Mouse (Mus musculus) MEL (cell line): ENCODE data around the gene Clpsl2. TPM values are rescaled to one million over a fixed set of nuclear protein-coding genes. Genes with fewer than 3 reads are reported as not detected.

Experiments used
- DNase-seq: peaks from one replicate; pipeline ENCODE4 v3.0.0; 2011; ENCODE audit warnings: low read depth, low spot score
- H3K27ac ChIP-seq: 2 replicates; pipeline ENCODE4 v1.5.1; 2012; ENCODE audit warnings: low read depth, mild to moderate bottlenecking, control low read depth, low read length, moderate library complexity; ENCODE audit not compliant: control insufficient read depth
- H3K27me3 ChIP-seq, 2 experiments: fragments of 150-350 bp in 1 of 2; sonication (generic) in 1 of 2; 2 replicates each; pipeline ENCODE4 v1.6.1; 2012; ENCODE audit warnings: low read length in 2 of 2, mild to moderate bottlenecking in 2 of 2, improper control_type of control experiment in 1 of 2, moderate library complexity in 1 of 2; ENCODE audit not compliant: insufficient read depth in 2 of 2, control insufficient read depth in 1 of 2
- H3K36me3 ChIP-seq, 2 experiments: 2 replicates each; pipeline ENCODE4 v1.6.1; 2012 to 2014; ENCODE audit warnings: low read length in 2 of 2, improper control_type of control experiment in 1 of 2, inconsistent platforms in 1 of 2, mild to moderate bottlenecking in 1 of 2; ENCODE audit not compliant: insufficient read depth in 2 of 2, control insufficient read depth in 1 of 2
- H3K4me1 ChIP-seq, 2 experiments: fragments of 150-350 bp in 1 of 2; sonication (generic) in 1 of 2; 2 replicates each; pipeline ENCODE4 v1.6.1; 2012; ENCODE audit warnings: low read length in 2 of 2, improper control_type of control experiment in 1 of 2, mild to moderate bottlenecking in 1 of 2; ENCODE audit not compliant: insufficient read depth in 2 of 2, control insufficient read depth in 1 of 2
- H3K4me3 ChIP-seq, 2 experiments: fragments of 150-350 bp in 1 of 2; sonication (generic) in 1 of 2; 2 replicates each; pipeline ENCODE4 v1.5.1; 2012; ENCODE audit warnings: low read depth in 2 of 2, low read length in 2 of 2, mild to moderate bottlenecking in 2 of 2, moderate library complexity in 2 of 2, control low read depth in 1 of 2, improper control_type of control experiment in 1 of 2; ENCODE audit not compliant: control insufficient read depth in 1 of 2, insufficient read depth in 1 of 2
- H3K79me2 ChIP-seq: 2 replicates; pipeline ENCODE4 v1.6.1; 2012; ENCODE audit warnings: mild to moderate bottlenecking, low read length, moderate library complexity; ENCODE audit not compliant: control insufficient read depth, poor library complexity, insufficient read depth
- H3K9ac ChIP-seq: 2 replicates; pipeline ENCODE4 v1.6.1; 2012; ENCODE audit warnings: low read depth, mild to moderate bottlenecking, control low read depth, low read length, moderate library complexity; ENCODE audit not compliant: control insufficient read depth, poor library complexity, severe bottlenecking
- H3K9me3 ChIP-seq: fragments of 150-350 bp; sonication (generic); replicated peaks from 2 replicates; pipeline ENCODE4 v1.6.1; 2012; ENCODE audit warnings: mild to moderate bottlenecking, low read length, improper control_type of control experiment, moderate library complexity; ENCODE audit not compliant: insufficient read depth
- BHLHE40 ChIP-seq: IDR thresholded peaks from 2 replicates; pipeline ENCODE4 v1.6.1; 2012; ENCODE audit warnings: low read depth, mild to moderate bottlenecking, inconsistent platforms, low read length, improper control_type of control experiment, borderline replicate concordance
- CTCF ChIP-seq, 3 experiments: IDR thresholded peaks in 2 of 3; conservative IDR thresholded peaks in 1 of 3; 2 replicates each; pipeline ENCODE4 v1.5.1; 2011 to 2012; ENCODE audit warnings: low read length in 3 of 3, low read depth in 2 of 3, mild to moderate bottlenecking in 2 of 3, improper control_type of control experiment in 1 of 3, inconsistent platforms in 1 of 3, mixed read lengths in 1 of 3, moderate library complexity in 1 of 3; ENCODE audit not compliant: control insufficient read depth in 1 of 3, insufficient read depth in 1 of 3, poor library complexity in 1 of 3, severe bottlenecking in 1 of 3
- ELF1 ChIP-seq: IDR thresholded peaks from 2 replicates; pipeline ENCODE4 v1.6.1; 2014; ENCODE audit warnings: low read depth, mild to moderate bottlenecking, inconsistent platforms, low read length, improper control_type of control experiment, moderate library complexity
- EP300 ChIP-seq, 2 experiments: IDR thresholded peaks; 2 replicates each; pipeline ENCODE4 v1.6.1; 2011; ENCODE audit warnings: improper control_type of control experiment in 2 of 2, low read length in 2 of 2, low read depth in 1 of 2, mild to moderate bottlenecking in 1 of 2
- ETS1 ChIP-seq: IDR thresholded peaks from 2 replicates; pipeline ENCODE4 v1.6.1; 2012; ENCODE audit warnings: low read depth, mild to moderate bottlenecking, inconsistent platforms, low read length, improper control_type of control experiment, moderate library complexity
- GABPA ChIP-seq: IDR thresholded peaks from 2 replicates; pipeline ENCODE4 v1.6.1; 2012; ENCODE audit warnings: low read depth, mild to moderate bottlenecking, inconsistent platforms, low read length, improper control_type of control experiment, moderate library complexity
- GATA1 ChIP-seq: IDR thresholded peaks from 2 replicates; pipeline ENCODE4 v1.6.1; 2011; ENCODE audit warnings: low read depth, low read length, improper control_type of control experiment
- HCFC1 ChIP-seq: IDR thresholded peaks from 2 replicates; pipeline ENCODE4 v1.6.1; 2012; ENCODE audit warnings: low read depth, mild to moderate bottlenecking, inconsistent platforms, low read length, improper control_type of control experiment, moderate library complexity
- JUND ChIP-seq: IDR thresholded peaks from 2 replicates; pipeline ENCODE4 v1.6.1; 2011; ENCODE audit warnings: low read depth, mild to moderate bottlenecking, improper control_type of control experiment, low read length
- KAT2A ChIP-seq: conservative IDR thresholded peaks from 2 replicates; pipeline ENCODE4 v1.6.1; 2012; ENCODE audit warnings: low read depth, low read length, improper control_type of control experiment, inconsistent platforms
- MAFK ChIP-seq: IDR thresholded peaks from 2 replicates; pipeline ENCODE4 v1.6.1; 2011; ENCODE audit warnings: low read depth, mild to moderate bottlenecking, low read length, improper control_type of control experiment, borderline replicate concordance
- MAX ChIP-seq: IDR thresholded peaks from 2 replicates; pipeline ENCODE4 v1.6.1; 2011; ENCODE audit warnings: low read length, improper control_type of control experiment
- MAZ ChIP-seq: IDR thresholded peaks from 2 replicates; pipeline ENCODE4 v1.6.1; 2012; ENCODE audit warnings: low read depth, mild to moderate bottlenecking, inconsistent platforms, low read length, improper control_type of control experiment
- MEF2A ChIP-seq: IDR thresholded peaks from 2 replicates; pipeline ENCODE4 v1.6.1; 2014; ENCODE audit warnings: low read depth, mild to moderate bottlenecking, inconsistent platforms, low read length, improper control_type of control experiment; ENCODE audit not compliant: poor library complexity, insufficient replicate concordance, severe bottlenecking; ENCODE audit errors: extremely low read depth
- MXI1 ChIP-seq: IDR thresholded peaks from 2 replicates; pipeline ENCODE4 v1.6.1; 2011; ENCODE audit warnings: mild to moderate bottlenecking, low read depth, low read length, improper control_type of control experiment
- MYB ChIP-seq: IDR thresholded peaks from 2 replicates; pipeline ENCODE4 v1.6.1; 2011; ENCODE audit warnings: mild to moderate bottlenecking, low read depth, low read length, improper control_type of control experiment
- MYC ChIP-seq: IDR thresholded peaks from 2 replicates; pipeline ENCODE4 v1.6.1; 2011; ENCODE audit warnings: low read depth, mild to moderate bottlenecking, low read length, improper control_type of control experiment, moderate library complexity
- NRF1 ChIP-seq: IDR thresholded peaks from 2 replicates; pipeline ENCODE4 v1.6.1; 2014; ENCODE audit warnings: low read depth, mild to moderate bottlenecking, inconsistent platforms, low read length, improper control_type of control experiment, moderate library complexity; ENCODE audit not compliant: poor library complexity, insufficient read depth, severe bottlenecking
- POLR2A ChIP-seq, 2 experiments: IDR thresholded peaks; 2 replicates each; pipeline ENCODE4 v1.6.1; 2011 to 2012; ENCODE audit warnings: low read length in 2 of 2, mild to moderate bottlenecking in 2 of 2, control low read depth in 1 of 2, improper control_type of control experiment in 1 of 2, low read depth in 1 of 2, moderate library complexity in 1 of 2; ENCODE audit not compliant: control insufficient read depth in 1 of 2, insufficient read depth in 1 of 2, poor library complexity in 1 of 2
- RAD21 ChIP-seq: IDR thresholded peaks from 2 replicates; pipeline ENCODE4 v1.6.1; 2011; ENCODE audit warnings: mild to moderate bottlenecking, low read depth, low read length, improper control_type of control experiment
- SIN3A ChIP-seq: IDR thresholded peaks from 2 replicates; pipeline ENCODE4 v1.6.1; 2012; ENCODE audit warnings: low read length, improper control_type of control experiment, inconsistent platforms
- SMC3 ChIP-seq: IDR thresholded peaks from 2 replicates; pipeline ENCODE4 v1.6.1; 2011; ENCODE audit warnings: low read depth, low read length, improper control_type of control experiment
- TCF12 ChIP-seq: IDR thresholded peaks from 2 replicates; pipeline ENCODE4 v1.6.1; 2014; ENCODE audit warnings: low read depth, mild to moderate bottlenecking, inconsistent platforms, low read length, improper control_type of control experiment, moderate library complexity
- UBTF ChIP-seq: IDR thresholded peaks from 2 replicates; pipeline ENCODE4 v1.6.1; 2012; ENCODE audit warnings: low read depth, mild to moderate bottlenecking, inconsistent platforms, low read length, improper control_type of control experiment, moderate library complexity, borderline replicate concordance; ENCODE audit not compliant: insufficient read depth
- USF1 ChIP-seq: IDR thresholded peaks from 2 replicates; pipeline ENCODE4 v1.6.1; 2014; ENCODE audit warnings: low read depth, mild to moderate bottlenecking, inconsistent platforms, low read length, improper control_type of control experiment, moderate library complexity
- USF2 ChIP-seq, 2 experiments: IDR thresholded peaks; 2 replicates each; pipeline ENCODE4 v1.6.1; 2011 to 2012; ENCODE audit warnings: improper control_type of control experiment in 2 of 2, low read length in 2 of 2, borderline replicate concordance in 1 of 2, inconsistent platforms in 1 of 2, low read depth in 1 of 2, mild to moderate bottlenecking in 1 of 2; ENCODE audit not compliant: insufficient read depth in 1 of 2
- ZKSCAN1 ChIP-seq: IDR thresholded peaks from 2 replicates; pipeline ENCODE4 v1.6.1; 2012; ENCODE audit warnings: low read depth, mild to moderate bottlenecking, inconsistent platforms, low read length, improper control_type of control experiment, moderate library complexity
- ZMIZ1 ChIP-seq: IDR thresholded peaks from 2 replicates; pipeline ENCODE4 v1.6.1; 2012; ENCODE audit warnings: low read depth, mild to moderate bottlenecking, inconsistent platforms, low read length, improper control_type of control experiment, moderate library complexity
- ZNF384 ChIP-seq: IDR thresholded peaks from 2 replicates; pipeline ENCODE4 v1.6.1; 2012; ENCODE audit warnings: low read depth, mild to moderate bottlenecking, inconsistent platforms, low read length, improper control_type of control experiment
- polyA plus RNA-seq, 2 experiments: library from polyadenylated mRNA; stranded (reverse) in 1 of 2; unstranded in 1 of 2; fragments of >175 nt in 1 of 2; fragments of >200 nt in 1 of 2; gene quantifications; 2 replicates each; pipeline versions ENCODE4 v1.2.1 to v1.2.4; 2012; ENCODE audit warnings: low replicate concordance in 2 of 2, low read depth in 1 of 2; ENCODE audit not compliant: insufficient read length in 2 of 2, insufficient read depth in 1 of 2, missing spikeins in 1 of 2
- total RNA-seq: library from RNA; depleted of rRNA; stranded (reverse); fragments of 300-350 nt; gene quantifications from 2 replicates; pipeline ENCODE4 v1.2.3, GENCODE M21; 2012

The Clpsl2 gene
- total and polyA plus RNA-seq, 3 experiments = not detected

GRCm38 (mm10) chr17:28522623-28523354 is 26.4 kb upstream of the Clpsl2 start (continued):
- TF ChIP-seq MAZ (peak; percentile 90; the same call in 1 of the 2 replicates), BHLHE40 (peak; percentile 59; the same call in 1 of the 2 replicates), HCFC1 (peak; percentile 71), MXI1 (peak; percentile 74), POLR2A (IDR thresholded peaks at IDR 0.05; ENCODE audit: control insufficient read depth in 1 of 2, insufficient read depth in 1 of 2, low read depth in 1 of 2, low read length in 2 of 2, poor library complexity in 1 of 2) (peak in 1 of 2 experiments; percentile 66; a peak in 2 of 4 replicates), EP300 (IDR thresholded peaks at IDR 0.05; ENCODE audit: low read depth in 1 of 2, low read length in 2 of 2) (peak in 1 of 2 experiments; percentile 69; a peak in 2 of 4 replicates)

- Histone ChIP-seq H3K4me1 (peaks cover 8 to 34% of the 10 kb centered on the region in 2 experiments; a peak in 3 of 4 replicates), H3K4me3 (peak overlapping the region; percentile 61 to 63), H3K27ac (peak overlapping the region; percentile 93), H3K9ac (peak overlapping the region; percentile 94), H3K36me3 (peaks cover 0 to 25% of the 10 kb centered on the region in 2 experiments; a peak in 2 of 4 replicates), H3K9me3 (no peaks in the 10 kb centered on the region), H3K27me3 (no peaks in the 10 kb centered on the region), H3K79me2 (peaks cover 5% of the 10 kb centered on the region; the same call in 1 of the 2 replicates)
- DNase-seq = peak; percentile 84
- TF ChIP-seq GABPA = no peak
- TF ChIP-seq POLR2A (IDR thresholded peaks at IDR 0.05; ENCODE audit: control insufficient read depth in 1 of 2, insufficient read depth in 1 of 2, low read depth in 1 of 2, low read length in 2 of 2, poor library complexity in 1 of 2) = peak; percentile 48 to 71; a peak in 3 of 4 replicates
- TF ChIP-seq UBTF = no peak
- TF ChIP-seq ELF1 = peak; percentile 12; the same call in 1 of the 2 replicates
- peak in 1 of 2 experiments; percentile 29; a peak in 1 of 4 replicates for TF ChIP-seq EP300 (IDR thresholded peaks at IDR 0.05; ENCODE audit: low read depth in 1 of 2, low read length in 2 of 2)
- no peak for TF ChIP-seq JUND
- no peak for TF ChIP-seq KAT2A
- no peak for TF ChIP-seq TCF12
- TF ChIP-seq CTCF (IDR thresholded peaks at IDR 0.05 in 2 of 3, conservative IDR thresholded peaks at IDR 0.05 in 1 of 3; ENCODE audit: control insufficient read depth in 1 of 3, insufficient read depth in 1 of 3, low read depth in 2 of 3, low read length in 3 of 3, poor library complexity in 1 of 3, severe bottlenecking in 1 of 3) = no peak
- TF ChIP-seq MYB = 0 out of 2 replicates have a peak, but pooled peaks have one; percentile 21
- TF ChIP-seq NRF1 = no peak
- peak; percentile 42; the same call in 1 of the 2 replicates for TF ChIP-seq MAX
- no peak for TF ChIP-seq USF2 (IDR thresholded peaks at IDR 0.05; ENCODE audit: borderline replicate concordance in 1 of 2, insufficient read depth in 1 of 2, low read depth in 1 of 2, low read length in 2 of 2)
- TF ChIP-seq MAZ = peak; percentile 87
- peak; percentile 43 for TF ChIP-seq MXI1
- peak; percentile 50; the same call in 1 of the 2 replicates for TF ChIP-seq HCFC1
- TF ChIP-seq MYC = peak; percentile 63
- no peak for TF ChIP-seq BHLHE40
- TF ChIP-seq ZKSCAN1 = no peak
- TF ChIP-seq SIN3A = peak; percentile 89
- TF ChIP-seq MAFK = no peak
- TF ChIP-seq ZNF384 = peak; percentile 96
- TF ChIP-seq RAD21 = no peak
- peak; percentile 30; the same call in 1 of the 2 replicates for TF ChIP-seq GATA1
- TF ChIP-seq SMC3 = no peak; the same call in 1 of the 2 replicates
- TF ChIP-seq MEF2A = peak; percentile 34; the same call in 1 of the 2 replicates
- TF ChIP-seq ZMIZ1 = peak; percentile 84
- no peak for TF ChIP-seq USF1
- TF ChIP-seq ETS1 = peak; percentile 50
These were observed 25.7 kb upstream of the Clpsl2 start for GRCm38 (mm10) chr17:28523355-28524008.
